Comparison of ENCODE assay signal across 21 mouse cellular contexts in genomic region chr7:98543853-98544370, GRCm38 (mm10). TPM values are rescaled to one million over a fixed set of nuclear protein-coding genes. Genes with fewer than 3 reads are reported as not detected.
DNase-seq lines count a peak whose midpoint lies in the region; ATAC-seq and TF ChIP-seq lines count a peak whose summit lies in the region.
"Had no signal": no experiment of that assay in that cellular context is flagged by ENCODE, and none has a peak within 500 bp of the region (broad histone marks: within the 10 kb centered on the region; RNA-seq: fewer than 3 reads in every experiment).

No protein-coding gene starts in this region.

- peaks cover 32% of the 10 kb centered on the region for H3K4me1 ChIP-seq in heart, embryonic 10.5 days
- peaks cover 9% of the 10 kb centered on the region; the same call in 1 of the 2 replicates for H3K4me1 ChIP-seq in lung, postnatal 0 days (ENCODE audit: insufficient read depth, low read depth, low read length)
- peaks cover 12% of the 10 kb centered on the region for H3K4me1 ChIP-seq in brown adipose tissue, adult 24 weeks (ENCODE audit: control insufficient read depth, insufficient read depth, insufficient read length, low read length)
- no peaks in the 10 kb centered on the region for H3K4me1 ChIP-seq in forebrain, embryonic 14.5 days (ENCODE audit: control insufficient read depth, insufficient read depth, low read length)
- H3K4me1 ChIP-seq: liver, embryonic 13.5 days; midbrain, embryonic 12.5 days had no signal

- H3K27ac ChIP-seq in heart, embryonic 10.5 days: peak overlapping the region; percentile 30; the same call in 1 of the 2 replicates
- H3K27ac ChIP-seq in lung, postnatal 0 days (ENCODE audit: low read length): 0 out of 2 replicates have a peak overlapping the region, but pooled peaks have one; percentile 9
- peak overlapping the region; percentile 90 for H3K27ac ChIP-seq in brown adipose tissue, adult 24 weeks (replicated peaks; ENCODE audit: low read depth, low read length)
- no peak overlapping the region for H3K27ac ChIP-seq in forebrain, embryonic 14.5 days (ENCODE audit: low read depth, low read length)
- H3K27ac ChIP-seq: embryonic facial prominence, embryonic 12.5 days; hindbrain, embryonic 14.5 days; kidney, postnatal 0 days; limb, embryonic 13.5 days; liver, embryonic 13.5 days; lung, embryonic 15.5 days; midbrain, embryonic 12.5 days had no signal

- H3K4me2 ChIP-seq in lung, postnatal 0 days (replicated peaks; ENCODE audit: low read depth, low read length): no peak overlapping the region
- H3K4me2 ChIP-seq in forebrain, embryonic 14.5 days (ENCODE audit: low read length): no peak overlapping the region
- H3K4me2 ChIP-seq: embryonic facial prominence, embryonic 12.5 days; hindbrain, embryonic 14.5 days; limb, embryonic 13.5 days; liver, embryonic 13.5 days; lung, embryonic 15.5 days; midbrain, embryonic 12.5 days had no signal

- no peaks in the 10 kb centered on the region for H3K36me3 ChIP-seq in heart, embryonic 10.5 days
- no peaks in the 10 kb centered on the region for H3K36me3 ChIP-seq in lung, postnatal 0 days (ENCODE audit: insufficient read depth, low read length)
- no peaks in the 10 kb centered on the region for H3K36me3 ChIP-seq in forebrain, embryonic 14.5 days (ENCODE audit: control insufficient read depth, insufficient read depth, low read length)
- H3K36me3 ChIP-seq: embryonic facial prominence, embryonic 12.5 days; limb, embryonic 13.5 days; liver, embryonic 13.5 days; lung, embryonic 15.5 days; midbrain, embryonic 12.5 days had no signal

- 49% methylated on average over 11 of the region's 11 CpGs for WGBS in heart, embryonic 10.5 days
- WGBS in lung, postnatal 0 days: 62% methylated on average over 11 of the region's 11 CpGs
- WGBS in forebrain, embryonic 14.5 days: 65% methylated on average over 11 of the region's 11 CpGs

- ATAC-seq in lung, postnatal 0 days: peak; percentile 54
- ATAC-seq in forebrain, embryonic 14.5 days: no peak
- ATAC-seq: forebrain, postnatal 0 days had no signal

- H3K27me3 ChIP-seq in heart, embryonic 10.5 days (ENCODE audit: insufficient read depth, poor library complexity, severe bottlenecking): no peaks in the 10 kb centered on the region
- H3K27me3 ChIP-seq in lung, postnatal 0 days (replicated peaks; ENCODE audit: insufficient read depth, low read length): no peaks in the 10 kb centered on the region
- no peaks in the 10 kb centered on the region for H3K27me3 ChIP-seq in forebrain, embryonic 14.5 days (replicated peaks; ENCODE audit: control insufficient read depth, insufficient read depth, low read length)
- H3K27me3 ChIP-seq: embryonic facial prominence, embryonic 12.5 days; limb, embryonic 13.5 days; liver, embryonic 13.5 days; lung, embryonic 15.5 days; midbrain, embryonic 12.5 days had no signal

- intact Hi-C loops in heart, postnatal 25 days (cut with DNase I): loop anchor here (2.0 kb wide), 1 partner anchor 53 kb away; no protein-coding TSS in a partner anchor

- TF ChIP-seq CTCF in lung, postnatal 0 days (IDR thresholded peaks at IDR 0.05): no peak

- H3K9ac ChIP-seq in lung, postnatal 0 days (replicated peaks; ENCODE audit: low read depth): no peak overlapping the region
- no peak overlapping the region for H3K9ac ChIP-seq in forebrain, embryonic 14.5 days (ENCODE audit: low read length)
- H3K9ac ChIP-seq: embryonic facial prominence, embryonic 12.5 days; forebrain, postnatal 0 days; hindbrain, embryonic 14.5 days; limb, embryonic 13.5 days; liver, embryonic 13.5 days; lung, embryonic 15.5 days; midbrain, embryonic 12.5 days had no signal

- DNase-seq in heart, embryonic 10.5 days (ENCODE audit: low spot score): no peak
- DNase-seq in heart, postnatal 25 days (ENCODE audit: low spot score): no peak
- DNase-seq in lung, postnatal 0 days (ENCODE audit: low spot score): peak; percentile 35
- no peak for DNase-seq in lung, postnatal 25 days (ENCODE audit: low spot score)
- DNase-seq in heart, postnatal 4 days: peak; percentile 39
- no peak for DNase-seq in adrenal gland, adult 2 months
- DNase-seq in forebrain, embryonic 14.5 days (ENCODE audit: low spot score): no peak
- DNase-seq: adrenal gland, adult 8-10 months; B cell, adult 2 months; cerebellum, adult 9-11 months; forebrain, postnatal 0 days; kidney, adult 18-20 months; liver, embryonic 13.5 days; right cerebral cortex, postnatal 14 days had no signal

- 0 out of 2 replicates have a peak, but pooled peaks have one; percentile 1 for TF ChIP-seq EP300 in lung, postnatal 0 days (IDR thresholded peaks at IDR 0.05)

- H3K9me3 ChIP-seq in heart, embryonic 10.5 days: no peaks in the 10 kb centered on the region
- no peaks in the 10 kb centered on the region for H3K9me3 ChIP-seq in lung, postnatal 0 days (ENCODE audit: low read length)
- no peaks in the 10 kb centered on the region for H3K9me3 ChIP-seq in forebrain, embryonic 14.5 days (replicated peaks; ENCODE audit: control insufficient read depth, low read length)
- H3K9me3 ChIP-seq: embryonic facial prominence, embryonic 12.5 days; limb, embryonic 13.5 days; liver, embryonic 13.5 days; lung, embryonic 15.5 days; midbrain, embryonic 12.5 days had no signal

- H3K4me3 ChIP-seq in heart, embryonic 10.5 days: no peak overlapping the region
- H3K4me3 ChIP-seq in lung, postnatal 0 days (ENCODE audit: low read depth, low read length): no peak overlapping the region
- H3K4me3 ChIP-seq in brown adipose tissue, adult 24 weeks (ENCODE audit: insufficient read depth, low read depth, low read length): no peak overlapping the region
- H3K4me3 ChIP-seq in forebrain, embryonic 14.5 days (ENCODE audit: low read depth, low read length): no peak overlapping the region
- H3K4me3 ChIP-seq: embryonic facial prominence, embryonic 12.5 days; limb, embryonic 13.5 days; liver, embryonic 13.5 days; lung, embryonic 15.5 days; midbrain, embryonic 12.5 days had no signal

RNA-seq across cellular contexts. Expression of gene Lrrc32, which starts 54.8 kb away (rescaled TPM):
- polyA plus RNA-seq in heart, embryonic 10.5 days (2016; fragmentation: Nextera tagmentation; extraction: Ambion mirVana): 4.8 and 7.3 TPM in 2 replicates
- total RNA-seq in heart, postnatal 25 days (2021): 10 to 100 TPM; 10.7 to 11.4 TPM
- polyA plus RNA-seq in lung, postnatal 0 days (2015; fragmentation: Nextera tagmentation; extraction: Ambion mirVana): 5.7 and 6.4 TPM in 2 replicates
- 4.5 and 5.1 TPM in 2 replicates for polyA plus RNA-seq in brown adipose tissue, adult 24 weeks (2012; ENCODE audit: insufficient read depth, insufficient read length, missing spikeins)
- total RNA-seq in heart, postnatal 4 days (2021): 10 to 100 TPM; 17.3 to 18.6 TPM
- 10 to 100 TPM; 17.0 to 37.1 TPM for total RNA-seq in adrenal gland, adult 2 months (2021)
- polyA plus RNA-seq in adrenal gland, adult 2 months (2012; rRNA removed): 16.6 and 19.4 TPM in 2 replicates
- polyA plus RNA-seq in forebrain, embryonic 14.5 days (2014; fragmentation: Nextera tagmentation; extraction: Ambion mirVana): 2.3 and 3.0 TPM in 2 replicates

Comparison
In these comparisons a context has a peak if more than half of its experiments do, and no peak if none do; other contexts are left out.
1. DNase-seq: peak in lung, postnatal 0 days (single experiment) and heart, postnatal 4 days (single experiment); none in heart, embryonic 10.5 days (single experiment), heart, postnatal 25 days (single experiment), lung, postnatal 25 days (single experiment), adrenal gland, adult 2 months (single experiment) and forebrain, embryonic 14.5 days (single experiment).